Comparison of ENCODE assay signal across 29 mouse cellular contexts in the genomic region with DNA sequence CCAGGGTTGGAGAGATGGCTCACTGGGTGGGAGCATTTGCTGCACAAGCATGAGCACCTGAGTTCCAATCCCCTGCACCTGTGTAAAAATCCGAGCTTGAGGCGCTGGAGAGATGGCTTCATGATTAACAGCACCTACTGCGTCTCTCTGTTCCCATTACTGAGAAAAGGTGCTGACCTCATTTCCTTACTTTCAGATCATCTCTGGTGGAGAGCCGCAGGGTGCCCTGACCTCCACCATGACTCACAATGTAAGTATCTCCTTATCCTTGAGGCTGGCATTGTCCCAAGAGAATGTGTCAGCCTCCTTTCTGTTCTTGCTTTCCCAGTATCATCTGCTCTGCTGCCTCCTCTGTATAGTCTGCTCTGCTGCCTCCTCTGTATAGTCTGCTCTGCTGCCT. TPM values are rescaled to one million over a fixed set of nuclear protein-coding genes. Genes with fewer than 3 reads are reported as not detected.
DNase-seq lines count a peak whose midpoint lies in the region; ATAC-seq lines count a peak whose summit lies in the region.
"Had no signal": no experiment of that assay in that cellular context is flagged by ENCODE, and none has a peak within 500 bp of the region (broad histone marks: within the 10 kb centered on the region; RNA-seq: fewer than 3 reads in every experiment).

No protein-coding gene starts in this region.

- H3K9ac ChIP-seq in neural tube, embryonic 15.5 days (replicated peaks): no peak overlapping the region
- H3K9ac ChIP-seq in hindbrain, embryonic 14.5 days: no peak overlapping the region
- H3K9ac ChIP-seq: limb, embryonic 15.5 days; liver, embryonic 15.5 days; lung, embryonic 15.5 days; stomach, embryonic 15.5 days had no signal

- no peaks in the 10 kb centered on the region for H3K4me1 ChIP-seq in neural tube, embryonic 15.5 days
- H3K4me1 ChIP-seq in hindbrain, embryonic 14.5 days (replicated peaks; ENCODE audit: control insufficient read depth, insufficient read depth, low read length): no peaks in the 10 kb centered on the region
- H3K4me1 ChIP-seq: heart, embryonic 10.5 days; limb, embryonic 15.5 days; liver, embryonic 15.5 days; lung, embryonic 15.5 days; stomach, embryonic 15.5 days had no signal

- no peak for ATAC-seq in neural tube, embryonic 15.5 days (ENCODE audit: low FRiP score)
- ATAC-seq in hindbrain, embryonic 14.5 days (ENCODE audit: low FRiP score): no peak
- ATAC-seq: forebrain, embryonic 14.5 days; hindbrain, postnatal 0 days; intestine, embryonic 16.5 days had no signal

- H3K4me2 ChIP-seq in neural tube, embryonic 15.5 days: no peak overlapping the region
- H3K4me2 ChIP-seq in hindbrain, embryonic 14.5 days (replicated peaks): no peak overlapping the region
- H3K4me2 ChIP-seq: limb, embryonic 15.5 days; liver, embryonic 15.5 days; lung, embryonic 15.5 days; stomach, embryonic 15.5 days had no signal

- DNase-seq in ovary, adult 18-20 months (ENCODE audit: low spot score): peak; percentile 11
- no peak for DNase-seq in ovary, postnatal 10 days (ENCODE audit: low spot score)
- DNase-seq in Muller cell, postnatal 12 days (ENCODE audit: inconsistent ontology term): peak; percentile 38
- DNase-seq in adrenal gland, postnatal 10 days: peak; percentile 57
- no peak for DNase-seq in B cell, adult 2 months
- no peak for DNase-seq in hindbrain, embryonic 14.5 days (ENCODE audit: low spot score)
- DNase-seq: cerebellum, adult 8-10 months; gastrocnemius, adult 2 months; kidney, postnatal 25 days; left cerebral cortex, postnatal 4 days; lung, postnatal 4 days; midbrain, embryonic 14.5 days; right cerebral cortex, adult 18-20 months; right cerebral cortex, postnatal 4 days; thymus, adult 18-20 months; thymus, postnatal 36 days had no signal

- peaks cover 75% of the 10 kb centered on the region for H3K36me3 ChIP-seq in neural tube, embryonic 15.5 days
- H3K36me3 ChIP-seq in hindbrain, embryonic 14.5 days (replicated peaks; ENCODE audit: control insufficient read depth, insufficient read depth): peaks cover 71% of the 10 kb centered on the region

- no peaks in the 10 kb centered on the region for H3K27me3 ChIP-seq in neural tube, embryonic 15.5 days (replicated peaks)
- no peaks in the 10 kb centered on the region for H3K27me3 ChIP-seq in hindbrain, embryonic 14.5 days (ENCODE audit: control insufficient read depth, insufficient read depth, low read length)
- H3K27me3 ChIP-seq: limb, embryonic 15.5 days; liver, embryonic 15.5 days; lung, embryonic 15.5 days; stomach, embryonic 15.5 days had no signal

- WGBS in neural tube, embryonic 15.5 days: 89% methylated on average over 4 of the region's 4 CpGs
- WGBS in hindbrain, embryonic 14.5 days: 91% methylated on average over 4 of the region's 4 CpGs

- no peak overlapping the region for H3K4me3 ChIP-seq in neural tube, embryonic 15.5 days (replicated peaks)
- no peak overlapping the region for H3K4me3 ChIP-seq in hindbrain, embryonic 14.5 days (replicated peaks; ENCODE audit: low read length)
- H3K4me3 ChIP-seq: gastrocnemius, adult 2 months; heart, embryonic 10.5 days; layer of hippocampus, adult 2 months; limb, embryonic 15.5 days; liver, embryonic 15.5 days; lung, embryonic 15.5 days; stomach, embryonic 15.5 days had no signal

- H3K9me3 ChIP-seq in neural tube, embryonic 15.5 days (replicated peaks): no peaks in the 10 kb centered on the region
- H3K9me3 ChIP-seq in hindbrain, embryonic 14.5 days (ENCODE audit: control insufficient read depth, low read length): no peaks in the 10 kb centered on the region
- H3K9me3 ChIP-seq: heart, embryonic 10.5 days; limb, embryonic 15.5 days; liver, embryonic 15.5 days; lung, embryonic 15.5 days; stomach, embryonic 15.5 days had no signal

- H3K27ac ChIP-seq in neural tube, embryonic 15.5 days (replicated peaks): no peak overlapping the region
- H3K27ac ChIP-seq in hindbrain, embryonic 14.5 days: no peak overlapping the region
- H3K27ac ChIP-seq: gastrocnemius, adult 2 months; heart, embryonic 10.5 days; hindbrain, postnatal 0 days; layer of hippocampus, adult 2 months; limb, embryonic 15.5 days; liver, embryonic 15.5 days; lung, embryonic 15.5 days; stomach, embryonic 15.5 days had no signal

RNA-seq across cellular contexts. Expression of a gene that starts 45.2 kb away (rescaled TPM):
- not detected for total RNA-seq in adrenal gland, postnatal 10 days (2021)
- polyA plus RNA-seq in neural tube, embryonic 15.5 days (2015; fragmentation: Nextera tagmentation; extraction: Ambion mirVana): 1.1 and 1.4 TPM in 2 replicates
- 1.2 and 2.5 TPM in 2 replicates for polyA plus RNA-seq in hindbrain, embryonic 14.5 days (2014; fragmentation: Nextera tagmentation; extraction: Ambion mirVana)
- total RNA-seq: gastrocnemius, adult 2 months; gastrocnemius, postnatal 4 days; hematopoietic stem cell, adult 5-6 weeks; megakaryocyte-erythroid progenitor cell, adult 5-6 weeks had no signal
- polyA plus RNA-seq: liver, embryonic 15.5 days; lung, embryonic 15.5 days had no signal

RNA-seq across cellular contexts. Expression of a gene that starts 52.2 kb away (rescaled TPM):
- total RNA-seq in adrenal gland, postnatal 10 days (2021): 10 to 100 TPM; 16.5 to 19.4 TPM
- polyA plus RNA-seq in neural tube, embryonic 15.5 days (2015; fragmentation: Nextera tagmentation; extraction: Ambion mirVana): 9.7 and 12.2 TPM in 2 replicates
- polyA plus RNA-seq in hindbrain, embryonic 14.5 days (2014; fragmentation: Nextera tagmentation; extraction: Ambion mirVana): 10.3 and 10.6 TPM in 2 replicates

Comparison
In these comparisons a context has a peak if more than half of its experiments do, and no peak if none do; other contexts are left out.
1. DNase-seq: peak in ovary, adult 18-20 months (single experiment), Muller cell, postnatal 12 days (single experiment) and adrenal gland, postnatal 10 days (single experiment); none in ovary, postnatal 10 days (single experiment), B cell, adult 2 months (0 of 2) and hindbrain, embryonic 14.5 days (single experiment).